Mouse (Mus musculus) testis, adult 2 months (tissue): ENCODE data around the gene Adcy9.

Experiments used
- CTCF ChIP-seq: fragments of 200-500 bp; IDR thresholded peaks from 2 replicates; pipeline ENCODE4 v1.5.1; 2012; ENCODE audit warnings: low read depth, mild to moderate bottlenecking, inconsistent platforms, low read length, moderate library complexity; ENCODE audit not compliant: control insufficient read depth, insufficient read depth, insufficient replicate concordance
- POLR2A ChIP-seq: fragments of 200-500 bp; IDR thresholded peaks from 2 replicates; pipeline ENCODE4 v1.6.1; 2012; ENCODE audit warnings: low read depth, mild to moderate bottlenecking, inconsistent platforms, low read length, moderate library complexity; ENCODE audit not compliant: control insufficient read depth

DNA sequence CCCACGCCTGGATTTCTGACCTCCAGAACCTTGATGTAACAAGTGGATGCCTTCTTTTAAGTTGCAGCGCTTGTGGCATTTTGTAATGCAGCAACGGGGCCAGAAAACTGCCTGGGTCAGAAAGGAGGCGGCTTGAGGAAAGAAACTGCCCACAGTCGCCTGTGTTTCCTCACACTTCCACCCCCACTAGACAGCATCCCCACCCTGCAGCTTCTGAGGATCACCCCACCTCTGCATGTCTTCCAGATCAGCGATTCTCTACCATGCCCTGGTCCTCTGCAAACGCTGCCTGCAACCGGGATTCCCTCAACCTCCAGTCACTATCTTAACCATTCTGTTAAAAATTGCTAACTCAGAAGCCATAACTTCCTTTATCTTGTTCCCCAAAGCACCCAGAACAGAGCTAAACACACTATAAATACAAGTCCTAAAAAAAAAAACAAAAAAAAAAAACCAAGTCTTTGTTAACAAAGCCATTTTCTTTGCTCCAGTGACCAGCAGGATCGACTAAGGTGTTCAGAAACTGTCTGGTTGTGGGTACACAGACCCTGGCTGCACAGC, 44.3 kb upstream of the Adcy9 start:
- TF ChIP-seq POLR2A (no peak), CTCF (no peak)
